Mouse (Mus musculus): Measurements from ENCODE around the gene Tex52.

Gene Tex52

GRCm38 (mm10) chr6:128429300-128429699 is 54.0 kb downstream of the Tex52 start:
- DNase-seq (ENCODE audit: low spot score in 2 of 2): no peak

GRCm38 (mm10) chr6:128429826-128430225 is 54.6 kb downstream of the Tex52 start:
- DNase-seq (ENCODE audit: low spot score in 2 of 2): no peak

GRCm38 (mm10) chr6:128432356-128432915 is 57.2 kb downstream of the Tex52 start:
- DNase-seq (ENCODE audit: low spot score in 2 of 2): no peak

GRCm38 (mm10) chr6:128433566-128433965 is 58.3 kb downstream of the Tex52 start:
- no peak for DNase-seq (ENCODE audit: low spot score in 2 of 2)

Data from frontal cortex, postnatal 14 days (tissue).